Mouse (Mus musculus) left cerebral cortex, postnatal 14 days (tissue): ENCODE data around the gene Neurl2. TPM values are rescaled to one million over a fixed set of nuclear protein-coding genes. Genes with fewer than 3 reads are reported as not detected.
"Not testable (repeated sequence)": the region's sequence is repeated elsewhere in the genome, so short reads cannot be mapped to it uniquely, and the experiment has no call there.

Experiments used
- DNase-seq, 2 experiments: peaks; one replicate each; pipeline ENCODE4 v3.0.0; 2021 to 2022; ENCODE audit warnings: low spot score in 2 of 2, mixed read lengths in 1 of 2
- intact Hi-C: fragments of 180-260 bp; cut with DNase I; formaldehyde crosslinking; loops from one replicate; pipeline ENCODE4 v1.15.1; 2025
- long read RNA-seq, 2 experiments: library from polyadenylated mRNA; stranded (forward); transcript quantifications; one replicate each; pipeline ENCODE4 v2.0.0; 2021
- total RNA-seq, 2 experiments: library from RNA; stranded (reverse); gene quantifications; 2 replicates each; pipeline ENCODE4 v1.2.3; 2021

Gene Neurl2
- total RNA-seq: 1 to 10 TPM; 3.6 to 4.5 TPM
- long read RNA-seq, experiment 1, partial matches to known transcripts: 0 of 3 reads
- long read RNA-seq, experiment 1, other reads (novel, unspliced or antisense): 0 of 3 reads
- long read RNA-seq, experiment 2, partial matches to known transcripts: 0 of 3 reads
- long read RNA-seq, experiment 2, other reads (novel, unspliced or antisense): 0 of 3 reads

DNA sequence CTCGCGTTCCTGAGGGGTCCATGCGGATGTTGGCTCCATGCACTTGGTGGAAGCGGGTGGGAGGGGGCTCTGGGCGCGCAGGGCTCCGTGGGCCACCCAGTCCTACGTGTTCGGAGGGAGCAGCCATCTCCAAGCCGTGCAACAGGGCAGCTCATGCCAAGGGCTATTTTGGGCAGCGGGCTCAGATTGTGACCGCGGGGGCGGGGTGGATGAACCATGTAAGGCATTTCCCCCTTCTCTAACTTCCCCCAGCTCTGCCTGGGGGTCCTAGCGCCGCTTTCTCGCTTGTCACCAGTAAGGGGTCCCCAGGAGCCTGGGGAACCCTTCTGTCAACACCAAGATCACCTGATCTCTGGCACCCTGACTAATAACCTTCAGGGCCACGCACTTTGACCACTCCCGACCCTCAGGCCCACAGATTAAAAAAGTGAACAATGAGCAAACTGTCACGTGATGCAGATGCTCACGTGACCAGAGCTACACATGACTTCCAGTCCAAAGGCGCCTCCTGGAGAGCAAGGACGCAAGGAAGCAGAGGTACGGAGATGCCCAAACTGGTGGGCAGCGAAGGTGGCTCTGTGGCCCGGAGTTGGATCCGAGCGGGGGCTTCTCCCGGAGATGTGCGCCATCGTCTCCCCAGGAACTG lies at the start of gene Neurl2:
Gene Neurl2 (minus strand): TSS at position 143 of the 646 bp plus-strand sequence.
- DNase-seq: peak; percentile 96 to 97
- intact Hi-C loops: loop anchor here (5.0 kb wide), 1 partner anchor 44 kb away; the partner anchor contains the start of gene Pcif1

DNA sequence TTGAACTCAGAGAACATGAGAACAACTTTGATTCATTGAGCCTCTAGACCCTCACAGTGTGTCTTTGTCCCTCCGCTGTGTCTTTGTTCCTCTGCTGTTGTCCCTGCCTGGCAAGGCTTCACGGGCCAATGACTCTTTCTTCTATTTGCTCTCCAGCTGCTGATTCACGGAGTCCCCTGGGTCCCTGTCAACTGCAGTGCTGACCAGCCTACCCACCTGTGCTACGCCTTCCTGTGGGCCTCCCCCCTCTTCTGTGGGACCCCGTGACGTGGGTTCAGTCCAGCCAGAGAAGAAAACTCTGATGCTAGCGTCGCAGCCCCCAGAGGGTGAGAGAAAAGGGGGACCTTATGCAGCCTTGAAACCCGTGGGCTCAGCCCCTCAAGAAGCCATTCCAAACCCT lies 49.4 kb upstream of the Neurl2 start:
- intact Hi-C loops: no loop called here
- DNase-seq: no peak

DNA sequence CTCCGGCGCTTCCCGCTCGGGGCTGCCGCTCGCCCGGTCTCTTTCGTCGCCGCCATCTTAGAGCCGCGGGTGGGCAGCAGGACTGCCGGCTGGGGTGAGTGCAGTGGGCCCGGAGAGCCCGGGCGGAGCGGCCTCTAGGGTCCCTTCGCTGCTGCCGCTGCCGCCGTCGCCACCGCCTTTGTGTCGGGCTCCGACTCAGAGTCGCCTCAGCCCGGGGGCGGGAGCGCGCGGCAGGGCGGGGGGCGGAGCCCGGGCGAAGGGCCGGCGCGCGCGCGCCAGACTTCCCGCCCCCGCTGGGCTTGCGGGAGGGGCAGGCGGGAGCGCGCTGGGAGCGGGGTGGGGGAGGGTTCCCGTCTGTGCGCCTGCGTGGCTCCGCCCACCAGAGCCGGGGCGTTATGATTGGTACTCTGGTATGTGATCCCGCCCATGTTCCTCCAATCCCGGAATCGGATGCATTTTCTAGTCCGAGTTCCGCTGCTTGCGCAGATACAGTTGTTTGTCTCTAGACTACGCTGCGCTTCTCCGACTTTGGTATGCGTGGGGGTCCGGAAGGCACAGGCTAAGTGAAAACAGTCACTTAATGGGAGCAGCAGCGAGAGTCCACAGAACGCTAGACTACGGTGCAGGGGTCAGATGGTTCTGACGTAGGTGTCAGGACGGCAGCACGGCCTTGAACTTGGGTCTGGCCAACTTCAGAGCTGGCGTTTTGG lies 46.5 kb upstream of the Neurl2 start:
- intact Hi-C loops: loop anchor here (5.0 kb wide), 1 partner anchor 47 kb away; the partner anchor contains the start of genes Ctsa and Neurl2
- peak; percentile 94 to 97 for DNase-seq

DNA sequence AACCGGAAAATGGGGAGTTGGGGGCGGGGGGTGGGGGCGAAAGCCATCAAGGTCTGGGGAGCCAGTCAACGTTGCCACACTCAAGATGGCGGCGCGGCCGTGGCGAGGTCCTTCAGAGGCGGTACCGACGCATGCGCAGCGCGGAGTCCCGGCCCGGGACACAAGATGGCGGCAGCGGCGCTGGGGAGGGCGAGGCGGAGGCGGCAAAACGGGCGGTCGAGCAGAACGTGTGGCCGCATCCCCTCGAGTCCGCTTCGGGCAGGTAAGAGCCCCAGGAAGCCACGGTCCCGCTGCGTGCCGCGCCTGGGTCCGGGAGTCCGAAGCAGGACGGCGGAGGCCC lies 45.9 kb upstream of the Neurl2 start, which contains the start of gene Pcif1:
Gene Pcif1 (plus strand): TSS at position 77 of the 340 bp plus-strand sequence.
- intact Hi-C loops: loop anchor here (5.0 kb wide), 1 partner anchor 47 kb away; the partner anchor contains the start of genes Ctsa and Neurl2
- peak; percentile 91 to 94 for DNase-seq

DNA sequence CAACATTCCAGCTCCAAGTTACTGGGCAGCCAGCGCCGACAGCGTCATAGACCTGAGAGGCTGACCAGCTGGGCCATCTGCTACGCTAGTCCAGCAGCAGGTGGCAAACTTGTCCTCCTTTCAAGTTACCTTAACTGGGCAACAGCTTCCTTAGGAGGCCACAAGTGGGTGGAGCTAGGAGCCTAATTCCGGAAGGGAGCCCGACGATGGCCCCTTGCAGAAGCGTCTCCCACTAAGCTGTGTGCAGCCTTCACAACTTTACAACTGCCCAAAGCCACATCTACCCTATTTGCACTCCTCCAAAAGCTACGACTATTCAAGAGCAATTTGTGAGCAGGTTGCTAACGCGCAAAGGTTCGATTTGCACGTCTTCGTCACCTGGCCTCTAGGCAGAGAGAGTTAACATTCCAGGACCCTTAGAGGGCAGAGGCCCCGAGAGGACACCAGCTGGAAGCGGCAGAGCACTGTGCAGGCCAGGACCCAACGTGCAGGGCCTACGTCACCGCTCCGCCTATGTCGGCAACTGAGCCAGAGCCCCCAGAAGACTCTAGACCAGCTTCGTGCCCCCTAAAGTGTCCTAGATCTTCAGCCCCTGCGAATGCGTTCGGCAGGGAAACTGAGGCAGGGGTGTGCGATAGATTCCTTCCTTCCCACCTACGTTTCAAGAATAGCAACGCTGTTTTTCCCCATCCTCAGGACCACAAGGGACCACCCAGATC lies 45.4 kb upstream of the Neurl2 start:
- intact Hi-C loops: loop anchor here (5.0 kb wide), 1 partner anchor 46 kb away; the partner anchor contains the start of genes Ctsa and Neurl2
- no peak for DNase-seq

DNA sequence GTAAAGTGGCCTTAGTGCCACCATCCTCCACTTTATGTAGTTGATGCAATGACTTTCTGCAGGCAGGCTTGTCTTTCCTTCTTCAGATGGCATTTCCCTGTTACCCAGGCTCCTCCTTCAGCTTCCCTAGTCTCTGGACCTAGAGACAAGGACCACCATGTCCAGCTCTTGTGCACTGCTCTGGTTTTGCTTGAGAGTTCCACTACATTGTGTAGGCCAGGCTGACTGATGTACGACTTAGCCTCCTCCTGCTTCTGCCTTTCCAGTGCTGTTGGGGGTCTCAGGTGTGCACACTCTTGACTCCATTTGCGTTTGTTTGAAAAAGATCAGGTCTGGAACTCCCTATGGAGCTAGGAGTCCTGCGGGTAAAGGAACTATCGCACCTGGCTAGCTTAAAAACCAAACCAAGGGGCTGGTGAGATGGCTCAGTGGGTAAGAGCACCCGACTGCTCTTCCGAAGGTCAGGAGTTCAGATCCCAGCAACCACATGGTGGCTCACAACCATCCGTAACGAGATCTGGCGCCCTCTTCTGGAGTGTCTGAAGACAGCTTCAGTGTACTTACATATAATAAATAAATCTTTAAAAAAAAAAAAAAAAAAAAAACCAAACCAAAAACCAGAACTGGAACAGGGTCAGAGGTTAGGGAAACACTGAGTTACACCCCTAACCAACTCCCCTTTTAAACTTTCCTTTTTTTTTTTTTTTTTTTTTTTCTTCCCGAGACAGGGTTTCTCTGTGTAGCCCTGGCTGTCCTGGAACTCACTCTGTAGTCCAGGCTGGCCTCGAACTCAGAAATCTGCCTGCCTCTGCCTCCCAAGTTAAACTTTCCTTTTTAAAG lies 44.3 kb upstream of the Neurl2 start:
- DNase-seq: not testable (repeated sequence)
- intact Hi-C loops: loop anchor here (5.0 kb wide), 1 partner anchor 45 kb away; the partner anchor contains the start of genes Ctsa and Neurl2

DNA sequence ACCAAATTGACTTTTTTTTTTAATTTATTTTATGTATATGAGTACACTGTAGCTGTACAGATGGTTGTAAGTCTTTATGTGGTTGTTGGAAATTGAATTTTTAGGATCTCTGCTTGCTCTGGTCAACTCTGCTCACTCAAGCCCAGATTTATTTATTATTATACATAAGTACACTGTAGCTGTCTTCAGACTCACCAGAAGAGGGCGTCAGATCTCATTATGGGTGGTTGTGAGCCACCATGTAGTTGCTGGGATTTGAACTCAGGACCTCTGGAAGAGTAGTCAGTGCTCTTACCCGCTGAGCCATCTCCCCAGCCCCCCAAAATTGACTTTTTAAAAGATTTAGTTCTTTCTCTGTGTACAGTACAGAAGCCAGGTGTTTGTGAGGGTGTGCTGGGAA lies 42.4 kb upstream of the Neurl2 start:
- DNase-seq: not testable (repeated sequence)
- intact Hi-C loops: loop anchor here (5.0 kb wide), 1 partner anchor 43 kb away; the partner anchor contains the start of genes Ctsa and Neurl2

DNA sequence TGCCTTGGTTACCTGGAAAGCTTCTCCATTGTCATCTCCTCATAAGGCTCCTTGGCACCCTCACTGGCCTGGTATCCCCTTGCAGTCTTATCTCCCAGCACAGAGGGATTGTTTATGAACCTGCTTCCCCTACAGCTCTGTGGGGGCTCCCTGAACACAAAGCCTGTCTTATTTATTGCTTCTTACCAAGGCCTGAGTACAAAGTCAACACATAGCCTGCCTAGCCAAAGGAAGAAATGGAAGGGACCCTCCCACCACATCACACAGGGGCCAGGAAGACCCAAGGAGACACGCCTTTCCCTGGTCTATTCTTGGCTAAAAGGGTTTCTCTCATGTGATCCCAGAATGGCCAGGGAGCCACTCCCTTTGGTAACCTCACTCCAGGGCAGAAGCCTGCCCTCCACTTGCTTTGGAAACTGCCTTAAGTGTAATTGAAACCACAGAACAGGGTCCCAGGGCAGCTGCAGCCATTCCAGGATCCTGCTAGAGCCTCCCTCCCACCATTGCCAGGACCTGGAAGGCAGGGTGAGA lies 41.0 kb upstream of the Neurl2 start:
- intact Hi-C loops: no loop called here
- no peak for DNase-seq

DNA sequence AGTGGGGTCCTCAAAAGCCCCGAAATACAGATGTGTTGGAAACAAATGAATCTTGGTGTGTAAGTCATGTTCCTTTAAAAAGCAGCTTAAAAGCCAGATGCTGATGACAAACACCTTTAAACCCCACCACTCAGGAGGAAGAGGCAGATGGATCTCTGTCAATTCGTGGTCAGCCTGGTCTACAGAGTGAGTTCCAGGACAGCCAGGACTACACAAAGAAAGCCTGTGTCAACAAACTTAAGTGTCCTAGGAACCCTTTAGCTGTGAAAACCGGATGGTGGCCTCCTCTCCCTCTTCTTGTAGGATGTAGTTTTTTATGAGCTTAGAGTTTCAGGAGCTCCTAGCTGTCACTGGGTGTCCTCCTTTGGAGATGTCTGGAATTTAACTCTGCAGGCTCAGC lies 40.4 kb upstream of the Neurl2 start:
- intact Hi-C loops: no loop called here
- DNase-seq: no peak

DNA sequence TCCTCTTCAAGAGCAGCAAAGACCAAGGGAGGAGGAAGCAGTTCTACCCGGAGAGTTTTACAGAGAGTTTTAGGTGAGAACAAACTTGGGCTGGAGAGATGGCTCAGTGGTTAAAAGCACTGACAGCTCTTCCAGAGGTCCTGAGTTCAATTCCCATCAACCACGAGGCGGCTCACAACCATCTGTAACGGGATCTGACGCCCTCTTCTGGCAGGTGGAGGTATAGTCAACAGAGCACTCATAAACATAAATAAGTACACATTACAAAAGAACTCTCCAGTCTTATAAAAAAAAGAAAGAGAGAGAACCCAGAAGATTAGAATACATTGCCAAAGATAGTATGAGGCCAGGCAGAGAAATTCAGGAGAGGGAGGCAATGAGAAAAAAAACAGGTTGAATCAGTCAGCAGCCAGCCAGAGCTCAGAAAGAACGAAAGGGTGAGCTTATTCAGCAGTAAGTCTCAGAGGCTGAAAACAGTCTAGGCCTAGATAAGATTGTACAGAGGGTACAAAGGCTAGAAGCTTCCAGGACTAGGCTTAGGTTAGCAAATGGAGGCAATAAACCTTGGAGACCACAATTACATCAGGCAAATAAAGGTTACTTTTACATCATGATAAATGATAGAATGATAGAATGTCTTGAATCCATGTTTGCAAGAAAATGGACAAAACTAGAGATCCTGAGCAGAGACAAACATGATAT lies 38.5 kb upstream of the Neurl2 start:
- intact Hi-C loops: no loop called here
- DNase-seq: no peak

DNA sequence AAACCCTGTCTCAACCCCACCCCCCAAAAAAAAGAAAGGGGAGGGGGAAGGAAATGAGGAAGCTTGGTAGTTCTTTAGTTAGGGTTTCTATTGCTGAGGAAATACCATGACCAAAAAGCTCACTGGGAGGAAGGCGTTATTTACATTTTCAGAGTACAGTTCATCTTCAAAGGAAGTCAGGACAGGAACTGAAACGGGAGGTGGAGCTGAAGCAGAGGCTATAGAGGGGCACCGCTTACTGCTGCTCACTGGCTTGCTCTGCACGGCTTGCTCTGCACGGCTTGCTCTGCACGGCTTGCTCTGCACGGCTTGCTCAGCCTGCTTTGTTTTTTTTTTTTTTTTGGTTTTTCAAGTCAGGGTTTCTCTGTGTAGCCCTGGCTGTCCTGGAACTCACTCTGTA lies 35.2 kb upstream of the Neurl2 start:
- intact Hi-C loops: no loop called here

DNA sequence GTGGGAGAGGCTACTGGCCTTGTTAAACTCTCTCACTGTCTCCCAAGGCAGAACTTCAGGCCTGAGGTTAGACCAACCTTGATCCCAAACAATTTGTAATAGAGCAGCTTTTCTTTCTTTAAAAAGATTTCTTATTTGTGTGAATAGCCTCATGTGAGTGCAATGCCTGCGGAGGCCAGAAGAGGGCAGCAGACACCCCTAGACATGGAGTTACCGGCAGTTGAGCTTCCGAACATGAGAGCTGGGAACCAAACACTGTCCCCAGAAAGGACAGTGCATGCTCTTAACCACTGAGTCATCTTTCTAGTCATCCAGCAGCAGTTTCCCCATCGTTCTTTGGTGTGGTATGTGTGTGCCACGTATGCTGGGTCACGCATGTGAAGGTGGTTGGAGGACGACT lies 34.3 kb upstream of the Neurl2 start:
- intact Hi-C loops: no loop called here

More for the DNA sequence above, 35.2 kb upstream of the Neurl2 start:
- no peak for DNase-seq

DNA sequence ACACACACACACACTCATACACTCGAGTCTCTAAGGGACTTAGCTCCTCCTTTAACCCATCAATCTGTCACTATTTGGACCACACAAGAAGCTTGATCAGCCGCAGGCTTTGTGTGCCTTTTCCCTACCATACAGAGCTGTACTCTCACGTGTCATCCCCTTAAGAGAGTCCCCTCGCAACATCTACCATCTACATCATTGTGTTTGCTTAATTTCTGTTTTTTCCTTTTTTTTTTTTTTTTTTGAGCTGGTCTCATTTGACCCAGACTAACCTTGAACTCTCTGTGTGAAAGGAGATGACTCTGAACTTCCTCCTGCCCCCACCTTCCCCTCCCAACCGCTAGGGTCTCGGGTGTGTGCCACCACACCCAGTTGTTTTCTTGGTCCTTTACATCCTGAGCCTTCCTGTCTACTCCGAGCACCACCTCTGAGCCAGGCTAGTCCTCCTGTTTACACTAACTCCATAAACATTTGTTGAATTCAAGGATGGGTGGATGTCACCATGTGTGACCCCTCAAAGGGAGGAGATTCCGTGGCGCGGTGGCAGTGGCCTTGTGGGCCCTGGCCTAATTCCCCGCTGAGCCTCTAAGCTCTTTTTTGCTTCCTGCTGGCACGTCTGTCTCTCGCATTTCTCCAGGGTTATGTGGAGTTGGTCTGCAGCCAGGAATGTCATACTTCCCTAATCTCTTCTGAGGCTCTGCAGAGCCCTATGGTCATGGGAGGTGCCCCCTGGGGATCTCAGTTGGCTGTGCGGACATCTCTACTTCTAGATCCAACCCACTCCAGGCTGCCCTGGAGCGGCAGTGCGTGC lies 33.7 kb upstream of the Neurl2 start:
- intact Hi-C loops: no loop called here
- DNase-seq: no peak

More for the DNA sequence above, 34.3 kb upstream of the Neurl2 start:
- DNase-seq: no peak

DNA sequence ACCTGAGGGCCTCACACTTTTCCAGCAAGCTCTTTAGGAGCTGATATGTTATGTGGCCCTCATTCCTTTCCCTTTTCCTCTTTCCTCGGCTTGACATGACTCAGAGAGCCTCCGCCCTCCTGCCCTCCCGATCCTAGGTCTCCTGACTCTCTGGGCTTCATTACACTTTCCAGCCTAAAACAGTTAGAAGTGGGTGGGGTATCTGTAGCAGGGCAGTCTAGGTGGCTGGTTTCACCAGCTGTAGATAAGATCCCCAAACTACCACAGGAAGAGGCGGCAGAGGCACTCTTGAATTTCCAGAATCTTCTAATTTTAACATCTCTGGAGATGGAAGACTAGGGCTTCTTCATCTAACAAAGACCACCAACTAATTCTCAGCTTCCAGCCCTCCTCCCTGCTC lies 31.3 kb upstream of the Neurl2 start:
- intact Hi-C loops: no loop called here
- DNase-seq: no peak

DNA sequence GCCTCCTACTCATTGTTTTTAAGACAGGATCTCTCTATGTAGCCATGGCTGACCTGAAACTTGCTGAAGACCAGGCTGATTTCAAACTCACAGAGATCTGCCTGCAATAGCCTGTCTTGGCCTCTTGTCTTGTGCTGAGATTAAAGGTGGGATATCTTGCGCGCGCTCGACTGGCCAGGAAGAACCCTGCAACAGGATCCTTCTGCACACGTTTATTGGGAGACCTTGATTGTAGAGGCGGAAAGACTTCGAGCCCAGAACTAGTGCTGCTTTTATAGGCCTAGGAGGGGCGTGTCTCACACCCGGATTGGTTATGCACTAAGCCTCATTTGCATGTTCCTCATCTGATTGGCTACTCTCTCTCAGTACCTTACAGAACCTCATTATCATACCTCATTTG lies 30.2 kb upstream of the Neurl2 start:
- intact Hi-C loops, DNase-seq: not testable (repeated sequence)

DNA sequence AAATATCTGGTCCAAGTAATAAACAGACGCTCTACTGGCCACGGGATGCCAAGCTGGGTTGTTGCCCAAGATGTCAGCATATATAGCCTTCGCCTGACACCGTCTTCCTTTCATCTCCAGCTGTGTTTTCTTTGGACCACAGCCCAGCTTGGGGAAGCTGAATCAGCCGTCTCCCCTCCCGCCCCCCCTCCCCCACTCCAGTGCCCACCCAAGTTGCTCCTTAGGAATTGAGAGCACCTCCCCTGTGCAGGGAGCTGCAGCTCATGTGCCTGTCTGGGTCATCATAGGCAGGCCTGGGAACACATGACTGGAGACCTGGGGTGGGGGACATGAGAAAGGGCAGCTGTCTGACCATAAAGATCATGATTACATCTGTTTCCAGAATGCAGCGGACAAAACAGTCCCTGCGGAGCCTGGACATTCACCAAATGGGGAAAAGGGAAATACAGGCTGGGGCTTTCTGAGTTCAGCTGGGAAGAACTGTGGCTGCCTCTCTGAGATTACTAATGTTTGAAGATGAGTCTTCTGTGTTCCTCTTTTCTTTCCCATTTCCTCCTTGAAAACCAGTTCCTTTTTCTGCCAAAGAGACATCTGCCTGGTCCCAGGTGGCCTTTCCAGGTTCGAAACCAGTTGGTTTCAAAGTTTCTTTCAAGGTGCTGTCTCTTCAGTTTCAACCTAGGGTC lies 29.1 kb upstream of the Neurl2 start:
- intact Hi-C loops: no loop called here
- DNase-seq: no peak

DNA sequence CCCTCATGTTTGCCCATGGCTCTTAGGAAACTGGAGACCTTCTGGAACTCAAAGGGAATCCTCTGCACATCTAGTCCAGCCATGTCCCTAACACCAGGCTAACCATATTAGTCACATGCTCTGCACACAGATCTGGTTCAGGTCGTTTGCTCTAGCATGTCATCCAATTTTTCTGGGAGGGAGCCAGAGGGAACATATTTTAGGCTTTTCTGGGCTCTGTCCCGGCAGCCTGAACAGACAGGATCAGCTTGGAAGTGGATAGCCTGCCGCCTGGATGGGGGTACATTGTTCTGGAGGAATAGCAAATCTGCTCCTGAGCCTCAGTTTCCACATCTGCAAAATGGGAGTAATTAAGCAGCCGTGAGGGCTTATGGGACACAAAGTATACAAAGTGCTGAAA lies 27.8 kb upstream of the Neurl2 start:
- intact Hi-C loops: no loop called here
- DNase-seq: no peak
